Mouse (Mus musculus) cortical plate, adult 2 months (tissue): ENCODE results near the gene Zdhhc20.

Source experiments
- CTCF ChIP-seq: fragments of 200-500 bp; IDR thresholded peaks from 2 replicates; pipeline ENCODE4 v1.5.1; 2011; ENCODE audit warnings: mild to moderate bottlenecking, control low read depth, low read length; ENCODE audit not compliant: insufficient read depth; ENCODE audit errors: extremely low read depth
- POLR2A ChIP-seq: fragments of 200-500 bp; IDR thresholded peaks from 2 replicates; pipeline ENCODE4 v1.6.1; 2011; ENCODE audit warnings: mild to moderate bottlenecking, low read length, control low read depth; ENCODE audit not compliant: insufficient read depth; ENCODE audit errors: extremely low read depth

GRCm38 (mm10) chr14:57861987-57862412, 28.1 kb downstream of the Zdhhc20 start:
- TF ChIP-seq POLR2A (no peak), CTCF (no peak)
